Mouse (Mus musculus): Measurements from ENCODE around the gene Cabin1. TPM values are rescaled to one million over a fixed set of nuclear protein-coding genes. Genes with fewer than 3 reads are reported as not detected.

Cabin1 gene
- polyA plus RNA-seq, 1 experiment: 24.0 TPM

- no peak overlapping the region for H3K4me3 ChIP-seq
- H3ac ChIP-seq (ENCODE audit: control insufficient read depth, insufficient read length): no peak overlapping the region
- peaks cover 9% of the 10 kb centered on the region for H3K36me3 ChIP-seq (ENCODE audit: control insufficient read depth, insufficient read depth)
- H3K4me2 ChIP-seq (ENCODE audit: low read depth): no peak overlapping the region
- H3K79me2 ChIP-seq (ENCODE audit: control insufficient read depth, insufficient read depth): no peaks in the 10 kb centered on the region
- TF ChIP-seq E2F4 (IDR thresholded peaks at IDR 0.05; ENCODE audit: insufficient read depth): no peak
- no peak for TF ChIP-seq CEBPB (IDR thresholded peaks at IDR 0.05; ENCODE audit: insufficient read depth, poor library complexity, severe bottlenecking)
- no peak for TF ChIP-seq TCF3 (IDR thresholded peaks at IDR 0.05; ENCODE audit: insufficient read length, low read depth)
- TF ChIP-seq SRF (IDR thresholded peaks at IDR 0.05; ENCODE audit: control insufficient read depth, insufficient read length, low read depth): no peak
- no peak for TF ChIP-seq MAX (IDR thresholded peaks at IDR 0.05; ENCODE audit: low read depth)
- no peak for TF ChIP-seq POLR2A (IDR thresholded peaks at IDR 0.05; ENCODE audit: insufficient read length, low read depth)
- no peak for TF ChIP-seq TCF12 (IDR thresholded peaks at IDR 0.05; ENCODE audit: insufficient read depth, poor library complexity, severe bottlenecking)
- TF ChIP-seq MYOD1 (IDR thresholded peaks at IDR 0.05; ENCODE audit: control insufficient read depth in 1 of 3, insufficient read length in 2 of 3, low read depth in 2 of 3): no peak
- TF ChIP-seq POLR2AphosphoS2 (IDR thresholded peaks at IDR 0.05; ENCODE audit: insufficient read length, low read depth): no peak
- TF ChIP-seq USF1 (IDR thresholded peaks at IDR 0.05; ENCODE audit: low read depth): no peak
- TF ChIP-seq MYOG (IDR thresholded peaks at IDR 0.05; ENCODE audit: control insufficient read depth in 1 of 3, insufficient read depth in 1 of 3, insufficient read length in 2 of 3, low read depth in 2 of 3): no peak
- no peak for TF ChIP-seq REST (IDR thresholded peaks at IDR 0.05; ENCODE audit: insufficient read depth, insufficient read length)
- no peaks in the 10 kb centered on the region for H3K27me3 ChIP-seq (ENCODE audit: control insufficient read depth, insufficient read depth, insufficient read length)
These were observed 86.6 kb downstream of the Cabin1 start for GRCm38 (mm10) chr10:75677571-75677970.

GRCm38 (mm10) chr10:75676819-75677565 lies 87.1 kb downstream of the Cabin1 start:
- TF ChIP-seq POLR2AphosphoS2 (IDR thresholded peaks at IDR 0.05; ENCODE audit: insufficient read length, low read depth) (no peak), POLR2A (IDR thresholded peaks at IDR 0.05; ENCODE audit: insufficient read length, low read depth) (no peak), CEBPB (IDR thresholded peaks at IDR 0.05; ENCODE audit: insufficient read depth, poor library complexity, severe bottlenecking) (no peak), MYOG (IDR thresholded peaks at IDR 0.05; ENCODE audit: control insufficient read depth in 1 of 3, insufficient read depth in 1 of 3, insufficient read length in 2 of 3, low read depth in 2 of 3) (no peak), E2F4 (IDR thresholded peaks at IDR 0.05; ENCODE audit: insufficient read depth) (no peak), USF1 (IDR thresholded peaks at IDR 0.05; ENCODE audit: low read depth) (no peak)
- H3ac ChIP-seq (ENCODE audit: control insufficient read depth, insufficient read length): no peak overlapping the region
- H3K4me3 ChIP-seq: no peak overlapping the region
- no peak overlapping the region for H3K4me2 ChIP-seq (ENCODE audit: low read depth)
- H3K79me2 ChIP-seq (ENCODE audit: control insufficient read depth, insufficient read depth): no peaks in the 10 kb centered on the region
- H3K27me3 ChIP-seq (ENCODE audit: control insufficient read depth, insufficient read depth, insufficient read length): no peaks in the 10 kb centered on the region
- peaks cover 3% of the 10 kb centered on the region for H3K36me3 ChIP-seq (ENCODE audit: control insufficient read depth, insufficient read depth)

GRCm38 (mm10) chr10:75676286-75676685 lies 87.9 kb downstream of the Cabin1 start:
- Histone ChIP-seq H3K27me3 (ENCODE audit: control insufficient read depth, insufficient read depth, insufficient read length) (no peaks in the 10 kb centered on the region), H3K79me2 (ENCODE audit: control insufficient read depth, insufficient read depth) (no peaks in the 10 kb centered on the region), H3K4me3 (no peak overlapping the region), H3K4me2 (ENCODE audit: low read depth) (no peak overlapping the region), H3K36me3 (ENCODE audit: control insufficient read depth, insufficient read depth) (no peaks in the 10 kb centered on the region), H3ac (ENCODE audit: control insufficient read depth, insufficient read length) (no peak overlapping the region)
- TF ChIP-seq E2F4 (IDR thresholded peaks at IDR 0.05; ENCODE audit: insufficient read depth) (no peak), SRF (IDR thresholded peaks at IDR 0.05; ENCODE audit: control insufficient read depth, insufficient read length, low read depth) (no peak), TCF3 (IDR thresholded peaks at IDR 0.05; ENCODE audit: insufficient read length, low read depth) (no peak), REST (IDR thresholded peaks at IDR 0.05; ENCODE audit: insufficient read depth, insufficient read length) (no peak), CEBPB (IDR thresholded peaks at IDR 0.05; ENCODE audit: insufficient read depth, poor library complexity, severe bottlenecking) (no peak), USF1 (IDR thresholded peaks at IDR 0.05; ENCODE audit: low read depth) (no peak), POLR2AphosphoS2 (IDR thresholded peaks at IDR 0.05; ENCODE audit: insufficient read length, low read depth) (no peak), MAX (IDR thresholded peaks at IDR 0.05; ENCODE audit: low read depth) (no peak), MYOG (IDR thresholded peaks at IDR 0.05; ENCODE audit: control insufficient read depth in 1 of 3, insufficient read depth in 1 of 3, insufficient read length in 2 of 3, low read depth in 2 of 3) (no peak), TCF12 (IDR thresholded peaks at IDR 0.05; ENCODE audit: insufficient read depth, poor library complexity, severe bottlenecking) (no peak), MYOD1 (IDR thresholded peaks at IDR 0.05; ENCODE audit: control insufficient read depth in 1 of 3, insufficient read length in 2 of 3, low read depth in 2 of 3) (no peak), POLR2A (IDR thresholded peaks at IDR 0.05; ENCODE audit: insufficient read length, low read depth) (no peak)

GRCm38 (mm10) chr10:75675594-75675993 lies 88.5 kb downstream of the Cabin1 start:
- Histone ChIP-seq H3K27me3 (ENCODE audit: control insufficient read depth, insufficient read depth, insufficient read length) (no peaks in the 10 kb centered on the region), H3K36me3 (ENCODE audit: control insufficient read depth, insufficient read depth) (no peaks in the 10 kb centered on the region), H3K4me3 (no peak overlapping the region), H3ac (ENCODE audit: control insufficient read depth, insufficient read length) (no peak overlapping the region), H3K4me2 (ENCODE audit: low read depth) (no peak overlapping the region), H3K79me2 (ENCODE audit: control insufficient read depth, insufficient read depth) (no peaks in the 10 kb centered on the region)
- TF ChIP-seq SRF (IDR thresholded peaks at IDR 0.05; ENCODE audit: control insufficient read depth, insufficient read length, low read depth) (no peak), CEBPB (IDR thresholded peaks at IDR 0.05; ENCODE audit: insufficient read depth, poor library complexity, severe bottlenecking) (no peak)

DNA sequence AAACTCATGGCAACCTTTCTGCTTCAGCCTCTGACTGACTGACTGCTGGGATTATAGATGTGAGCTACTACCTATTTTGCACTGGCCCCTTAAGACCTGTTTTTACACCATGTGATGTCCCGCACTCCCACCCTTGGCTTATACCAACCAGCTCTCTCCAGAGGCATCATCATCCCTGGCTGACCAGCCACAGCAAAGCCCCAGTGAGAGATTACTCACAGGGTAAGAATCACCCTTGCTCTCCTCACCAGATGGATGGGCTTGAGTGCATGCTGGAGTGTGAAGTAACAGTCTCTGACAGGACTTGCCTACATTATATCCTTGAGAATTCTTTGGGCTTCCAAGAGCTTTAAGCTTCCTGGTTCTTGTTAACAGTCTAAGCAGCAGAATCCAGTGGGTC lies 94.2 kb downstream of the Cabin1 start:
- no peak for TF ChIP-seq POLR2AphosphoS2 (IDR thresholded peaks at IDR 0.05; ENCODE audit: insufficient read length, low read depth)
- no peak for TF ChIP-seq TCF3 (IDR thresholded peaks at IDR 0.05; ENCODE audit: insufficient read length, low read depth)
- no peak for TF ChIP-seq SRF (IDR thresholded peaks at IDR 0.05; ENCODE audit: control insufficient read depth, insufficient read length, low read depth)
- no peak for TF ChIP-seq POLR2A (IDR thresholded peaks at IDR 0.05; ENCODE audit: insufficient read length, low read depth)
- TF ChIP-seq MYOD1 (IDR thresholded peaks at IDR 0.05; ENCODE audit: control insufficient read depth in 1 of 3, insufficient read length in 2 of 3, low read depth in 2 of 3): no peak
- no peak for TF ChIP-seq TCF12 (IDR thresholded peaks at IDR 0.05; ENCODE audit: insufficient read depth, poor library complexity, severe bottlenecking)
- no peak for TF ChIP-seq MYOG (IDR thresholded peaks at IDR 0.05; ENCODE audit: control insufficient read depth in 1 of 3, insufficient read depth in 1 of 3, insufficient read length in 2 of 3, low read depth in 2 of 3)
- no peak for TF ChIP-seq USF1 (IDR thresholded peaks at IDR 0.05; ENCODE audit: low read depth)
- no peak for TF ChIP-seq MAX (IDR thresholded peaks at IDR 0.05; ENCODE audit: low read depth)
- no peak for TF ChIP-seq REST (IDR thresholded peaks at IDR 0.05; ENCODE audit: insufficient read depth, insufficient read length)
- no peaks in the 10 kb centered on the region for H3K36me3 ChIP-seq (ENCODE audit: control insufficient read depth, insufficient read depth)
- H3K79me2 ChIP-seq (ENCODE audit: control insufficient read depth, insufficient read depth): no peaks in the 10 kb centered on the region
- no peak overlapping the region for H3K4me3 ChIP-seq
- H3K4me2 ChIP-seq (ENCODE audit: low read depth): no peak overlapping the region
- no peak overlapping the region for H3ac ChIP-seq (ENCODE audit: control insufficient read depth, insufficient read length)
- no peaks in the 10 kb centered on the region for H3K27me3 ChIP-seq (ENCODE audit: control insufficient read depth, insufficient read depth, insufficient read length)
